Mouse (Mus musculus) naive thymus-derived CD4-positive, alpha-beta T cell, adult 2 months (primary cell): ENCODE measurements around the gene Ncoa5.

ENCODE experiments used
- DNase-seq: peaks from one replicate; pipeline ENCODE4 v3.0.0-alpha.2; 2011; ENCODE audit warnings: low read depth

Ncoa5 gene

GRCm38 (mm10) chr2:165034131-165035057 is at the start of gene Ncoa5:
Gene Ncoa5 (minus strand): TSS chr2:165034867.
- DNase-seq = peak; percentile 96

GRCm38 (mm10) chr2:165081257-165081656 is 46.6 kb upstream of the Ncoa5 start:
- no peak for DNase-seq

DNA sequence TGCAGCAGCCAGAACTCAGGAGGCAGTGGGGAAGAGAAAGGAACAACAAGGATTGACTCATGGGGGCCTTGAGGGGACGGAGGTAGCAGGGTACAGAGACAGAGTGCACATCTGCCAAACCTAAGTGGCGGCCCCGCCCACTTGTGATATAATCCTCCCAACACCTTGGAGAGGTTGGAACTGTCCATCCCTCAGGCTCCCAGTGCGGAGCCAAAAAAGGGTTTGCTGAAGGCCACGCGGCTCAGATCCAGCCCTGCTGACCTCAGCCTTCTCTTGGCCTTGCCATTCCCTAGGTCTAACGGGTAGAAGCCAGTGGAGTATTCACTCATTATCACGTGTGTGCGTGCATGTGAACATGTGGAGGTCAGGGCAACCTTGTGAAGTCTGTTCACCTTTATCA is 46.0 kb upstream of the Ncoa5 start:
- DNase-seq = no peak

DNA sequence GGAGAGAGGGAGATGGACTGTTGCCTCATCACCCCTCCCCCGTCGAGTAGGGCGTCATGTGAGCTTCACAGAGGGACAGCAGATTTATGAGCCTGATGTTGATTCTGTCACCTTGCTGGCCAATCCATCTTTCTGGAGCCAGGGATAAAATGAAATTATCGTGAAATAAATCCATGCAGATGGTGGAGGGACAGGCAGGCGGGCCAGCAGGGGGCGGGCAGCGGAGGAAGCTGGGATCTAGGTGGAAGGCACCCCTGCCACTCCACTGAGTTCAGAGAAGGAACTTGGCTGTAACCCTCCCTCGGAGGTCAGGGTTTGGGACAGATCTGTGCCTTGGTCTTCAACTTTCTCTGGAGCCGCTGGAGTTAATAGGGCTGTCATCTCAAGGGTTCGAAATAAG is 43.9 kb upstream of the Ncoa5 start:
- no peak for DNase-seq

- DNase-seq = no peak
Observed at GRCm38 (mm10) chr2:165078045-165078444, 43.4 kb upstream of the Ncoa5 start.

- no peak for DNase-seq
Observed at GRCm38 (mm10) chr2:165077055-165077454, 42.4 kb upstream of the Ncoa5 start.

GRCm38 (mm10) chr2:165074937-165075336 is 40.3 kb upstream of the Ncoa5 start:
- peak; percentile 83 for DNase-seq

DNA sequence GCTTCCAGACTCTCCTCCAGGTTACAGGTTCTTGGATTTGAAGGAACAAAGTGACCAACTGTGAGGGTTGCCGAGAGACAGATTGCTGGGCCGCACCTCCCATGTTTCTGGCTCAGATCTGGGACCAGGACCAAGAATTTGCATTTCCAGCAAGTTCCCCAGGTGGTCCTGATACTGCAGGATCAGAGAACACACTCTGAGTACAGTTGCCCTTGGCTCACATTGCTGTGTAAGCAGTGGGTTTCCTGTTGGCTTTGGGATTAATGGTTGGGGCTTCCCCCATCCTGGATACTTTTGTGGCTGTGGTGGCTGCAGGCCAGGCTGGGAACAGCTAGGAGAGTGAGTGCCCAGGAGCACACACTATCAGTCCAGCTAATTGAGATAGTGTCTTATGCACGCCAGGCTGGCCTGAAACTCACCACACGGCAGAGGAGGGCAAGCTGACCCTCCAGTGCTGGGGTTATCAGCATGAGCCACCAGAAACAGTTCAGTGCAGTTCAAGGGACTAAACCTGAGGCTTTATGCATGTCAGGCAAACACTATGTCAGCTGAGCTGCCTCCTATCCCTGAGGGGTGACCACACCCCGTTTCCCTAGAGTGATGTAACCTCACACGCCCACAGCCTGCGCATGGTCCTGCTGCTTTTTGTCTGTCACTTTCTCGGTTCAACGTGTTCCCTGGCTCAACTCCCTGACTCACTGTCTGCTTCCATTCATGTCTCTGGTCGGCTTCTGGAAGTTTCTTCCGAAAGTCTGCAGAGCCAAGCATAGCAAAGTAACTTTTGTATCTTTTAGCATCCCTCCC is 39.6 kb upstream of the Ncoa5 start:
- no peak for DNase-seq

DNA sequence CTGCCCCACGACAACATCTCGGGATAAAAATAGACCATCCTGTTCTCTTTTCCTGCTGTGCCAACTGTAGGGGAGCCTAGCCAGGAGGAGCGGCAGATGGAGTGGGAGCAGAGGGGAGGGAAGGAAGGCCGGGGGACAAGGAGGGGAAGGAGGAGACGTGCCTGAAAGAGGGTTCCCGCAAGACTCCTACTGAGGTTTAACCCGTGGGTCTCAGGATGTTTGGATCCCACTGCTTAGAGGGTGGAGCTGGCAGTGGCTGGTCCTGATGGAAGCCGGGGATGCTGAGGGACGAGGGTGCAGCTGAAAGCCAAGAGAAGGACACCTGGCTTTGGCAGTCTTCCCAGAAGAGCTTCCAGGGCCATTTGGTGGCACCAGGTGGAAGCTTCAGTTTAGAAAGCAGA is 38.7 kb upstream of the Ncoa5 start:
- no peak for DNase-seq

DNA sequence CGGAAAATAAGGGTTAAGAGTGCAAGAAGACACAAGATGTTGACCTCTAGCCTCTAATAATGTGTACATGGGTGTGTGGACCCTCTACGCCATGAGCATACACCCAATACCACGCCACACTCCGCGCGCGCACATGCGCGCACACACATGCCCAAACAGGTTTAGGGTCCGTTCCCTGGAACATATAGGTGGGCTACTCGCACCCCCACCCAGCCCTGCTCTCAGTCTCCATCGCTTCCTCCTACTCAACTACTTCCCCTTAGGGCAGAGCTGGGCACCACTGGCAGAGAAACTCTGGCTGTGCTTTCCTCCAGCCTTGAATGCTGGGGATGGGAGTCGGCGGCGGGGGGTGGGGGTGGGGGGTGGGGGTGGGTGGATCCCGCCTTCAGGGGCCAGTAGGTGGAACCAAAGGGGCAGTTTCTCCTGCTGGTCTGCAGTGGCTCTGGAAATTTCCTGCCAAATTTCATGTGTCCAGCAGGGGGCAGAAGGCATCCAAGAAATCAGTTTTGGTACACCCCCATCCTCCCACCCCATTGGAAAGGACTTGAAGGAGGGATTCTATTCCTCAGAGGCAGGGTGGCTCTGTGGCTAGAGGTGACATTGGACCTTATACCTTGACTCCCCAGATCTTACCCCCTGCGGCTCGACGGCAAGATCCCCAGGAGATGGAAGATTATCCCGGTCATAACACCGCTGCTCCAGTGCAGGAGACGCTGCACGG is 35.6 kb upstream of the Ncoa5 start:
- DNase-seq = peak; percentile 55

DNA sequence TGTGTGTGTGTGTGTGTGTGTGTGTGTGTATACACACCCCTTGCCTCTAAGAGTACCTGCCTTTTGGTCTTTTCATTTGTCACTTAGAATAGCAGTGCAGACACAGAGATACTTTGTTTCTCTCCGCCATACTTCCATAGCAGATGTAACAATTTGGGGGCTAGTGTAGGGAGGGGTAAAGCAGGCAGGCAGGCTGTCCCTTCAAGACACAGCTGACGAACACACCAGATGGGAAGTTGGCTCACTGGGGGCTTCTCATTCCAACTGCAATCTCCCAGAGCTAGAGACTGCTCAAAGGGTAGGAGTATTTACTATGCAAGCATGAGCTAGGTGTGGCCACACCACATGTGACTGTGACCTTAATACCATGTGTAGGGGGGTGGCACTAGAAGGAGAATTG is 34.1 kb upstream of the Ncoa5 start:
- DNase-seq = no peak

DNA sequence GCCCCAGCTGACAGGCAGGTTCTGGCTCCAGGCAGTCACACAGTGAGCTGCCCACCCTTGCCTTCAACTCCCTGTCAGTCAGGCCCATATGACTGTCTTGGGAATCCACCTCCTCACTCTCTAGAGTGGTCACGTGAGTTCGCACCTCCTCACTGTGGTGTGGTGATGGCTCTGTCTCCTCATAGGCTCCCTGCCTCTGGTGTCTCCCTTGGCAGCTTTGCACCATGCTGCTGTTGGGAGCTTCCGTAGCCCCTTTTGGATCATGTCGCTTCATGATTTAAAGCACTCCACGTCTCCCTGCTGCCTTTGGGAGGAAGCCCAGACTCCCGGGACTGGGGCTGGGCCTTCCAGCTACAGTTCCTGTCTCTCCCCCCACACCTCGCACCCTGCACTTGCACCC is 29.8 kb upstream of the Ncoa5 start:
- no peak for DNase-seq

DNA sequence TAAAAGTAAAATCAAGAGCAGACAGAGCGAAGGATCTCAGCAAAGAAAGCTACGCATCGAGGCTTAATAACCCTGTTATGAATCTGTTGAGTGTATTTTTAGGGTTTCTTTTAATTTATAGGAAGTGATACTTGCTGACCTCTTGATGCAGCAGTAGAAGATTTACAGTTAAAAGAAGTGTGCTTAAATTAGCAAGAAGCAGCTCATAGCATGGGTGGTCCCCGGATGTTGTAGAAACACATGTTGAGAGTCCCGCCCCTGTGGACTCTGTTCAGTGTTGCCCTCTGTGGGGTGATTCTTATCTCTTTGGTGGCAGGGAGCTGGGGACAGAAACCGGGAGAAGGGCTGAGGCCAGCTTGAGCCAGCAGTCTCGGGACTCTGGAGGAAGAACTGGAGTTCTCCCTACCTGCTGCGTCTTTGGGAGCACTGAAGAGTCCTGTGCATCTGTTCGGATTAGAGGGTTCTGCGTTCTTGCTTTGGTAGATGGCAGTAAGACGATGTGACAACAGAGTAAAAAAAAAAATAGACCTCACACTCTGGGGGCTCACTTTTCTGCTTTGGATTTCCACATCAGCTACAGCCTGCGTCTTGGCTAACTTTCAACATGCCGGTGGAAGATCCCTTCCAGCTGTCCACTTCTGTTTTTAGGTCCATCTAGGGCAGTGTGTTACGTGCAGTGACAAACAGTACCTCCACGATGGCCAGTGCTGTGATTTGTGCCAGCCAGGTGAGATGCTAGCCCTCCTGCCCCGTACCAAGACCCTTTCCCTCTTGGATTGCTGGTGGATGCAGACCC is 27.2 kb upstream of the Ncoa5 start:
- no peak for DNase-seq

DNA sequence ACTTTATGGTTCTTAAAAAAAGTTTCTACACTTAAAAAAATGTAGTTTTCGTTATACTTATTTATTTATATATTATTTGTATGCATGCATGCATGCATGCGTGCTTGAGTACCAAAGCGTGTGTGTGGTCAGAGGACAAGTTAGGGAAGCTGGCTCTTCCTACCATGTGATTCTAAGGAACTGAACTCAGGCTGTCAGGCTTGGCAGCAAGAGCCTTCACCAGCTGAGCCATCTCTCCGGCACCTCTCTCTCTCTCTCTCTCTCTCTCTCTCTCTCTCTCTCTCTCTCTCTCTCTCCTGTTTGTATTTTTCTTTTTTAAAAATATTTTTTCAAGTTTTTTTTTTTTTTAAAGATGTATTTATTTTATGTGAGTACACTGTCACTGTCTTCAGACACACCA is 25.3 kb upstream of the Ncoa5 start:
- no peak for DNase-seq

- DNase-seq = no peak
Observed at GRCm38 (mm10) chr2:165056377-165057085, 21.9 kb upstream of the Ncoa5 start.

DNA sequence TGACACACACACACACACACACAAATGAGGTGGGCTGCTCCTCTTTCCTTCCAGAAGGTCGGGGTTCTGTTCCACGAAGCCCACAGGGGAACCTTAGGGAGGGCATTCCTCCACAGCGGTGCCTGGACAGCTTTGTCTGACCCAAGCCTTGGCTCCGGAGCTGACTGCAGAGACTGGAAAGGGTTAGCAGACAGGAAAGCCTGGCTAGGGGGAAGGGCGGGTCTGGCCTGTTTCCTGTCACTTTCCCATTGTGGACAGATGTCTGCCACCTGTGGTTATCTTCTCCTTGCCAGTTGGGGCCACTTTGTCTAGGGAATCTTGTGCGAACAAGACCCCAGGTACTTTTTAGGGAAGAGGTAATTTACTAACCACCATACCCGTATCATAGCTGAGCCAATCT is 21.2 kb upstream of the Ncoa5 start:
- no peak for DNase-seq

GRCm38 (mm10) chr2:165054888-165055852 is 20.5 kb upstream of the Ncoa5 start, which contains the start of gene Cd40:
Gene Cd40 (plus strand): TSS chr2:165055627.
- DNase-seq = peak; percentile 25

- no peak for DNase-seq
Observed at GRCm38 (mm10) chr2:165051566-165051965, 16.9 kb upstream of the Ncoa5 start.

GRCm38 (mm10) chr2:165050826-165051548 is 16.3 kb upstream of the Ncoa5 start:
- DNase-seq = no peak
